12 mouse cellular contexts compared by ENCODE assay signal in the genomic region with DNA sequence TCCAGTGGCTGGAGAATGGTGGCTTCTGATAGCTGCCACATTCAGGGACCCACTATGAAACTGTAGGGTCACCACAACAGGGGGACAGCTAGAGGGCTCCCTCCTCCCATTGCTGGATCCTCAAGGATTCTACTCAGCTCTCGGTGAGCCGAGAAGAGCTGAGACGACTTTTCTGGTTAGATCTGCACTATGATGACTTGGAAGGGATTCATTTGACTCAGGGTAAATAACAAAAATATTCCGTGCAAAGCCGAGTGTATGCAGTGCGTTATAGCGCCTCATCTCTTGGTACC.
DNase-seq lines count a peak whose midpoint lies in the region; ATAC-seq and TF ChIP-seq lines count a peak whose summit lies in the region.
"Had no signal": no experiment of that assay in that cellular context is flagged by ENCODE, and none has a peak within 500 bp of the region (broad histone marks: within the 10 kb centered on the region; RNA-seq: fewer than 3 reads in every experiment).

No protein-coding gene starts in this region.

- no peak overlapping the region for H3K4me2 ChIP-seq in forebrain, embryonic 13.5 days
- H3K4me2 ChIP-seq in forebrain, embryonic 11.5 days (ENCODE audit: low read depth, low read length, severe bottlenecking) = no peak overlapping the region

- WGBS in forebrain, embryonic 13.5 days = 80% methylated on average over 7 of the region's 7 CpGs
- WGBS in forebrain, embryonic 11.5 days = 80% methylated on average over 7 of the region's 7 CpGs

- no peak overlapping the region for H3K9ac ChIP-seq in forebrain, embryonic 13.5 days
- no peak overlapping the region for H3K9ac ChIP-seq in forebrain, embryonic 11.5 days (ENCODE audit: low read length)

- H3K36me3 ChIP-seq in forebrain, embryonic 13.5 days (ENCODE audit: poor library complexity, severe bottlenecking) = no peaks in the 10 kb centered on the region
- H3K36me3 ChIP-seq in forebrain, embryonic 11.5 days (ENCODE audit: control insufficient read depth, insufficient read depth, low read length) = no peaks in the 10 kb centered on the region

- no peaks in the 10 kb centered on the region for H3K9me3 ChIP-seq in forebrain, embryonic 13.5 days (replicated peaks)
- H3K9me3 ChIP-seq in forebrain, embryonic 11.5 days (ENCODE audit: control insufficient read depth, low read length) = no peaks in the 10 kb centered on the region

- no peaks in the 10 kb centered on the region for H3K27me3 ChIP-seq in forebrain, embryonic 13.5 days
- H3K27me3 ChIP-seq in forebrain, embryonic 11.5 days (ENCODE audit: control insufficient read depth, insufficient read depth, low read length) = no peaks in the 10 kb centered on the region
- H3K27me3 ChIP-seq: megakaryocyte, embryonic 14.5 days had no signal

- no peak for DNase-seq in forebrain, embryonic 11.5 days (ENCODE audit: low spot score)
- DNase-seq in layer of hippocampus, adult 2 months (ENCODE audit: low spot score in 2 of 2) = peak in 1 of 2 experiments; percentile 19
- no peak for DNase-seq in layer of hippocampus, adult 8-10 months (ENCODE audit: low spot score in 2 of 2)
- peak; percentile 45 to 47 for DNase-seq in right cerebral cortex, postnatal 10 days (ENCODE audit: low spot score in 2 of 2)
- DNase-seq in right cerebral cortex, postnatal 36 days (ENCODE audit: low spot score in 2 of 2) = no peak
- DNase-seq in retina, embryonic 14.5 days (ENCODE audit: low spot score) = peak; percentile 42
- no peak for DNase-seq in adrenal gland, postnatal 4 days (ENCODE audit: low spot score in 2 of 2)
- DNase-seq: B cell, adult 2 months; heart, postnatal 10 days; kidney, postnatal 36 days had no signal

- H3K27ac ChIP-seq in forebrain, embryonic 13.5 days = peak overlapping the region; percentile 25; the same call in 1 of the 2 replicates
- no peak overlapping the region for H3K27ac ChIP-seq in forebrain, embryonic 11.5 days (ENCODE audit: low read depth, low read length)
- H3K27ac ChIP-seq in layer of hippocampus, adult 2 months = no peak overlapping the region

- no peak for ATAC-seq in forebrain, embryonic 13.5 days
- ATAC-seq in forebrain, embryonic 11.5 days (replicated peaks; ENCODE audit: low FRiP score) = no peak

- H3K4me3 ChIP-seq in forebrain, embryonic 13.5 days = no peak overlapping the region
- H3K4me3 ChIP-seq in forebrain, embryonic 11.5 days (ENCODE audit: low read depth, low read length) = no peak overlapping the region
- H3K4me3 ChIP-seq in layer of hippocampus, adult 2 months = no peak overlapping the region
- H3K4me3 ChIP-seq: megakaryocyte, embryonic 14.5 days had no signal

- H3K4me1 ChIP-seq in forebrain, embryonic 13.5 days = peaks cover 23% of the 10 kb centered on the region
- H3K4me1 ChIP-seq in forebrain, embryonic 11.5 days (replicated peaks; ENCODE audit: control insufficient read depth, insufficient read depth, low read length) = peaks cover 6% of the 10 kb centered on the region; the same call in 1 of the 2 replicates
- H3K4me1 ChIP-seq: megakaryocyte, embryonic 14.5 days had no signal

- TF ChIP-seq CTCF in layer of hippocampus, adult 2 months (conservative IDR thresholded peaks at IDR 0.05) = peak; percentile 71

Comparison
In these comparisons a context has a peak if more than half of its experiments do, and no peak if none do; other contexts are left out.
1. DNase-seq: peak in right cerebral cortex, postnatal 10 days (2 of 2) and retina, embryonic 14.5 days (single experiment); none in forebrain, embryonic 11.5 days (single experiment), layer of hippocampus, adult 8-10 months (0 of 2), right cerebral cortex, postnatal 36 days (0 of 2) and adrenal gland, postnatal 4 days (0 of 2).